Mouse (Mus musculus) adrenal gland, adult 8-10 months (tissue): ENCODE measurements around the gene Fbxo30. TPM values are rescaled to one million over a fixed set of nuclear protein-coding genes. Genes with fewer than 3 reads are reported as not detected.
A peak's percentile ranks its signal among the peaks of the same experiment; 100 is the strongest.

Experiments used
- DNase-seq: peaks from one replicate; pipeline ENCODE4 v3.0.0; 2022
- total RNA-seq, 4 experiments: library from RNA; stranded (reverse); gene quantifications; 2 replicates each; pipeline ENCODE4 v1.2.4; 2022

Fbxo30 gene
- total RNA-seq, 4 experiments from 2014 or later: 23.1 to 34.1 (median 26.8) TPM

DNA sequence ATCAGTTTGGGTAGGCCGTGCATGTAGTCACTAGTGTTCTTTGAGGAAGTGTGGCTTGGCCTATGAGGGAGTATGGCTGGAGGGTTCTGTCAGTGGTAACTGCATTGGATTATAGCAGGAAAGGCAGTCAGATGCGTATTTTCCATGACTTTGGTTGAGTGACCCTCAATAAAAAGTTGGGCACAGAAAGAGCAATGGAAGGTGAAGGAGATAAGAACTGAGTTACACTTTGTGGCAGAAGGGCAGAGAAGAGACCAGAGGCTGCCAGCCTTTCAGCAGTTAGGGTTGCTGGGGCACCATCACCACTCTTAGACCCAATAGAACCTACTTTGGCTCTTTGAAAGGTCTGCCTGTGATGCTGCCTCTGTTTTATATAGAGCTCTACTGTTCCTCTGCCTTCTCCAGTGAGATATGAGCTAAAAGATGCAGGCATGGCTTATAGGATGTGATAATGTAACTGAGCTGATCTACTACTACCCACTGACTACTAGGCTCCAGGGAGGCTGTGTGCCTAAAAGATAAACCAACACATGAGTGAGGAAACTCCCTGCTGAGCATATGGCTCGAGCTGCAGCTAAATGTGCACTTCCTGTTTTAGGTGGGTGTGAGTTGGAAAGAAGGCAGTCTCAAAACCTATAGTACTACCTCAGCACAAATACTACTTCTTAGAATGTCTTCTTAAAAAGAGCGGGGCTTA is 42.2 kb downstream of the Fbxo30 start:
- DNase-seq: no peak

DNA sequence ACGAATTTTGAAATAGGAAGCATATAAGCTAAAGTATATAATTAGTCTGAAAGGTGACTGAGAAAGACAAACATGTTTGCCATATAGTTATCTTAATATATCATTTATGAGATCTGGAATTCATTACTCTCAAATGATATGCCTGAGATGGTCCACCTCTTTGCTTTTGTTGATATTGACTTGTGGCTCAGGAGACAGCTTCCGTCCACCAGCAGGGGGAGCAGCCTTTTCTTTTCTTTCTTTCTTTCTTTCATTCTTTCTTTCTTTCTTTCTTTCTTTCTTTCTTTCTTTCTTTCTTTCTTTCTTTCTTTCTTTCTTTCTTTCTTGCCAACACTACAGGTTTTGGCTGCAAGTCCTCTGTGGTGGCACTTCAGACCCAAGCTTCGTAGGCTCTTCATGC is 45.4 kb downstream of the Fbxo30 start:
- DNase-seq: no peak

DNA sequence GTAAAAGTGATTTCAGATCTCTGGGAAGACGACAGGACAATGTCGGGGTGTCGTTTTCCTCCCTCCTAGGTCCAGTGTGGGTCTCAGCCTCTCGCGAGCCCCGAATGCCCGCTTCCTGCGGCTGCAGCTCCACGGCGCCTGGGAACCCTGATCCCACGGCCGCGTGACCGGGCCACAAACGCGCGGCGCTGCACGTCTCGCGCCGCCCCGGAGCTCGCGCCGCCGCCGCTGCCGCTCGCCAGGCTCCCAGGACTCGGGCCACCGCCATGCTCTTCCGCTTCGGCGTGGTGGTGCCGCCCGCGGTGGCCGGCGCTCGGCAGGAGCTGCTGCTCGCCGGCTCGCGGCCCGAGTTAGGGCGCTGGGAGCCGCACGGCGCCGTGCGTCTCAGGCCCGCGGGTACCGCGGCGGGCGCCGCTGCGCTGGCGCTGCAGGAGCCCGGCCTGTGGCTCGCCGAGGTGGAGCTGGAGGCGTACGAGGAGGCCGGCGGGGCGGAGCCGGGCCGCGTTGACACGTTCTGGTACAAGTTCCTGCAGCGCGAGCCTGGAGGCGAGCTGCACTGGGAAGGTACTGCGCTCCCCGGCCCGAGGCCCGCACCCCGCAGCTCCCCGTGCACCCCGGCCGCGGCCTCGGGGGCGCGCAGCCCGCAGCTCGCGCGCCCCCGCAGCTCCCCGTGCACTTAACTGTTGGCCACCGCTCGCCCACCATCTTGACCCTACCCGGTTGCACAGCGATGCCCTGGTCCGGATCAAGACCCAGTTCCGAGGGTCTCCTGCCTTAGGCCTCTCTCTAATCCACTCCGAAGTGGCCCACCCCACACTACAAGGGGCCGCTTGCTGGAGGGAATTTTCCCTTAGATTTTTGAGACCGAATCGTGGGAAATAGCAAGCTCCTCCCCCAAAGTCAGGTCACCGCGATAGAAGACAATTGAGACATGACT is 62.3 kb downstream of the Fbxo30 start, which contains the start of gene Epm2a:
Epm2a (plus strand) TSS at position 200 of the 937 bp plus-strand sequence.
- DNase-seq: peak; percentile 80

DNA sequence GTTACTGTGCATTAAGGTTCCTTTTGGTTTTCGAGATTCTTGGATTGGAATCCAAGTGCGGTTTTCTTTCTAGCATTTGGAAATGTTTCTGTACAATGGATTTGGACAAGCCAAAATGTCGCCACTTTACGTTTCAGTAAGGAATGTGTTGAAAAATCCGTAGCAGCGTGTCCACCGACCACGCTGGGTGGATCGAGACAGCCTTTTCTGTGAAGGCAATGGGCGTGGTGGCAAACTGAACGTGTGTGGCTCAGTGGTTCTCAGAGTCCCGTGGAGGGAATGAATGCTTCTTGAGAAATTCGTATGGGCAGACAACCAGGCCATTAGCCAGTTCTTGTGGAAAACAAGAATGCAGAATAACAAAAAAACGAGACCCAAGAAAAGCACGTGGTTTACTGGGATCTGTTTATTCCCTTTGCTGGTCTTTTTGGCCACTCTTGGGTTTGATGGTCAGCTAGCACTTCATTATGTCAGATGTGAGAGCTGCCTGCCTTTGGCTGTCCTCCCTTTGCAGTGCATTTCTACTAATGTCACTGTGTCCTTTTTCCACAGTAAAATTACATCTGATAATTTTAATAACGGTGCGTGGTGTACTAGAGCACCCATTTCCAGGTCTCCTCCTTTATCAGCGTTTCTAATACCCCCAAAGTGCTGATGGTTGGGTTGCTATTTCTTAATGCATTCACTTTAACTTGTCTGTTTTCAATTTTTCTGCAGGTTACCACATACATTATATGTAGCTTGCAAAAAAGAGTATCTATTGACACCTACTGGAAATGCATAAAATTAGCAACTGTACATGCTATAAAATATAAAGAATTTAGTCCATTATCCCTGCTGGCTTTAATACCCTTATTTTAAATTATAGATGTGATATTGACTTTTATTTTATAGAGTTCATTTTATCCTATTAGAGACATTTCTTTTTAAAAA is 63.7 kb downstream of the Fbxo30 start:
- no peak for DNase-seq

Other genes with a start within 250 kb of the Fbxo30 start
- gene Grm1, start 199.0 kb upstream of the Fbxo30 start, total RNA-seq: under 1 TPM; 0.03 to 0.62 (median 0.15) TPM
- 10 to 100 TPM; 21.8 to 27.2 (median 22.6) TPM for gene Shprh, start 131.9 kb upstream of the Fbxo30 start, total RNA-seq
- 10 to 100 TPM; 13.7 to 20.9 (median 19.8) TPM for gene Epm2a, start 62.1 kb downstream of the Fbxo30 start, total RNA-seq